Mouse (Mus musculus): ENCODE measurements at regions not wholly inside any gene's neighbourhood (a gene's known extent, or its start where the extent isn't known, plus 50 kb on each side); places are given as distances from the start of the nearest gene placed in this dataset.
"Not testable (repeated sequence)": the region's sequence is repeated elsewhere in the genome, so short reads cannot be mapped to it uniquely, and the experiment has no call there.

DNA sequence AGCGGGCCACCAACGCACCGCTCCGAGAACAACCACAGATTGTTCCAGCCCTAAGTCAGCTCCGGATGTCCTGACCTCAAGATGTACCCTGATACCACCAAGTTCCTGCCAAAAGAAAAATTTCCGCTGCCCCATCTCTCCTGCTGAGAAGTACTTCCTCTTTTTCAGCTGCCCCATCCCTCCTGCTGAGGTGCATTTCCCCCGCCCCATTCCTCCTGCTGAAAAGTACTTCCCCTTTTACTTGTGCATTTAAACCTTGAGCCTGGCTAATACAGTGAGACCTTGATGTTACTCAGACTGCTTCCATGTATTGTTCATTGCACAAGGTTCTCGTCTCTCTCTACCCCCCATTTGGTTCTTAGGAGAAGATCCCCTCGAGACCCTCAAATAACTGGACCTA is 94.3 kb upstream of the Ctso start:
- TF ChIP-seq POLR2A (IDR thresholded peaks at IDR 0.05; ENCODE audit: control insufficient read depth in 1 of 2, insufficient read depth in 1 of 2, low read depth in 1 of 2, low read length in 2 of 2, poor library complexity in 1 of 2); CTCF (IDR thresholded peaks at IDR 0.05 in 2 of 3, conservative IDR thresholded peaks at IDR 0.05 in 1 of 3; ENCODE audit: control insufficient read depth in 1 of 3, insufficient read depth in 1 of 3, low read depth in 2 of 3, low read length in 3 of 3, poor library complexity in 1 of 3, severe bottlenecking in 1 of 3); NRF1 (IDR thresholded peaks at IDR 0.05; ENCODE audit: insufficient read depth, low read depth, low read length, poor library complexity, severe bottlenecking); CHD1 (IDR thresholded peaks at IDR 0.05; ENCODE audit: low read depth, low read length); JUND (IDR thresholded peaks at IDR 0.05; ENCODE audit: low read depth, low read length); KAT2A (conservative IDR thresholded peaks at IDR 0.05; ENCODE audit: low read depth, low read length); HCFC1 (IDR thresholded peaks at IDR 0.05; ENCODE audit: low read depth, low read length); CHD2 (IDR thresholded peaks at IDR 0.05; ENCODE audit: low read length); EP300 (IDR thresholded peaks at IDR 0.05; ENCODE audit: low read depth in 1 of 2, low read length in 2 of 2); TAL1 (IDR thresholded peaks at IDR 0.05; ENCODE audit: low read length); POLR2AphosphoS5 (IDR thresholded peaks at IDR 0.05; ENCODE audit: borderline replicate concordance, low read depth, low read length): not testable (repeated sequence)
